Mouse (Mus musculus) CH12.LX (cell line): ENCODE measurements around the gene Smpd3. TPM values are rescaled to one million over a fixed set of nuclear protein-coding genes. Genes with fewer than 3 reads are reported as not detected.
A peak's percentile ranks its signal among the peaks of the same experiment; 100 is the strongest.

Source experiments
- DNase-seq: peaks from one replicate; pipeline ENCODE4 v3.0.0-alpha.2; 2013; ENCODE audit errors: extremely low read depth
- H3K27ac ChIP-seq: 2 replicates; pipeline ENCODE4 v1.5.1; 2012; ENCODE audit warnings: low read depth, mild to moderate bottlenecking, control low read depth, moderate library complexity; ENCODE audit not compliant: insufficient read depth
- H3K27me3 ChIP-seq: replicated peaks from 2 replicates; pipeline ENCODE3; 2012; ENCODE audit warnings: inconsistent platforms
- H3K36me3 ChIP-seq, 2 experiments: replicated peaks in 1 of 2; 2 replicates each; pipeline versions ENCODE3 to v1.6.1; 2012; ENCODE audit warnings: inconsistent platforms in 1 of 2, low read length in 1 of 2, mild to moderate bottlenecking in 1 of 2, mixed read lengths in 1 of 2, moderate library complexity in 1 of 2; ENCODE audit not compliant: control insufficient read depth in 1 of 2, insufficient read depth in 1 of 2
- H3K4me1 ChIP-seq, 2 experiments: 2 replicates each; pipeline ENCODE4 v1.6.1; 2012; ENCODE audit warnings: inconsistent platforms in 1 of 2, moderate library complexity in 1 of 2; ENCODE audit not compliant: insufficient read depth in 2 of 2, control insufficient read depth in 1 of 2
- H3K4me2 ChIP-seq: 2 replicates; pipeline ENCODE4 v1.6.1; 2012; ENCODE audit warnings: low read depth, mild to moderate bottlenecking, control low read depth; ENCODE audit not compliant: poor library complexity, insufficient read depth, severe bottlenecking
- H3K4me3 ChIP-seq, 3 experiments: fragments of 150-350 bp in 1 of 3; sonication (generic) in 1 of 3; replicated peaks in 1 of 3; 2 replicates each; pipeline versions ENCODE3 to v1.5.1; 2011 to 2012; ENCODE audit warnings: low read depth in 2 of 3, low read length in 2 of 3, mild to moderate bottlenecking in 2 of 3, moderate library complexity in 2 of 3, control low read depth in 1 of 3, improper control_type of control experiment in 1 of 3, inconsistent platforms in 1 of 3, mixed read lengths in 1 of 3; ENCODE audit not compliant: poor library complexity in 1 of 3
- H3K79me2 ChIP-seq: replicated peaks from 2 replicates; pipeline ENCODE4 v1.6.1; 2012; ENCODE audit warnings: mild to moderate bottlenecking, moderate library complexity; ENCODE audit not compliant: control insufficient read depth, poor library complexity, insufficient read depth, severe bottlenecking; ENCODE audit errors: extremely low read depth
- H3K9ac ChIP-seq: 2 replicates; pipeline ENCODE4 v1.6.1; 2012; ENCODE audit warnings: low read depth, mild to moderate bottlenecking, control low read depth, moderate library complexity; ENCODE audit not compliant: insufficient read depth
- H3K9me3 ChIP-seq: replicated peaks from 2 replicates; pipeline ENCODE3; 2012; ENCODE audit warnings: low read length, inconsistent platforms, mixed read lengths
- BHLHE40 ChIP-seq: IDR thresholded peaks from 2 replicates; pipeline ENCODE4 v1.6.1; 2011; ENCODE audit warnings: mild to moderate bottlenecking, low read depth, low read length, improper control_type of control experiment
- E2F4 ChIP-seq: IDR thresholded peaks from 2 replicates; pipeline ENCODE4 v1.6.1; 2011; ENCODE audit warnings: low read depth, low read length, improper control_type of control experiment; ENCODE audit not compliant: insufficient replicate concordance
- GABPA ChIP-seq: IDR thresholded peaks from 2 replicates; pipeline ENCODE4 v1.6.1; 2012; ENCODE audit warnings: low read depth, low read length, improper control_type of control experiment, inconsistent platforms; ENCODE audit not compliant: insufficient replicate concordance
- IRF4 ChIP-seq: IDR thresholded peaks from 2 replicates; pipeline ENCODE4 v1.6.1; 2014; ENCODE audit warnings: low read depth, mild to moderate bottlenecking, inconsistent platforms, low read length, improper control_type of control experiment
- MXI1 ChIP-seq: IDR thresholded peaks from 2 replicates; pipeline ENCODE4 v1.6.1; 2011; ENCODE audit warnings: mild to moderate bottlenecking, low read depth, low read length, improper control_type of control experiment
- PAX5 ChIP-seq: IDR thresholded peaks from 2 replicates; pipeline ENCODE4 v1.6.1; 2012; ENCODE audit warnings: low read length, inconsistent platforms, mixed read lengths
- POLR2A ChIP-seq: IDR thresholded peaks from 2 replicates; pipeline ENCODE4 v1.6.1; 2011; ENCODE audit warnings: low read depth, mild to moderate bottlenecking, improper control_type of control experiment, low read length
- SIN3A ChIP-seq: IDR thresholded peaks from 2 replicates; pipeline ENCODE4 v1.6.1; 2012; ENCODE audit warnings: low read length, improper control_type of control experiment, inconsistent platforms
- TCF12 ChIP-seq: IDR thresholded peaks from 2 replicates; pipeline ENCODE4 v1.6.1; 2014; ENCODE audit warnings: low read depth, mild to moderate bottlenecking, inconsistent platforms, low read length, improper control_type of control experiment
- USF2 ChIP-seq: conservative IDR thresholded peaks from 2 replicates; pipeline ENCODE4 v1.6.1; 2011; ENCODE audit warnings: low read depth, low read length, improper control_type of control experiment
- ZMIZ1 ChIP-seq: IDR thresholded peaks from 2 replicates; pipeline ENCODE4 v1.6.1; 2012; ENCODE audit warnings: low read depth, mild to moderate bottlenecking, inconsistent platforms, low read length, improper control_type of control experiment
- dilution Hi-C: fragments of 300-500 bp; cut with MboI; formaldehyde crosslinking; loops from 2 replicates; pipeline ENCODE4 v1.14.3; 2020; ENCODE audit warnings: low sequenced_read_pairs; ENCODE audit not compliant: extremely low pct_unique_long_range_greater_than_20kb, extremely low pct_ligation_motif_present
- in situ Hi-C: fragments of 300-500 bp; cut with MboI; formaldehyde crosslinking; loops from 3 replicates; pipeline ENCODE4 v1.14.3; 2019; ENCODE audit warnings: low sequenced_read_pairs, low pct_ligation_motif_present, low pct_unique_long_range_greater_than_20kb, mixed read lengths
- polyA plus RNA-seq: library from polyadenylated mRNA; unstranded; fragments of >175 nt; gene quantifications from 2 replicates; pipeline ENCODE4 v1.2.1, GENCODE M21; 2012; ENCODE audit warnings: low read depth; ENCODE audit not compliant: insufficient read length
- total RNA-seq, 2 experiments: library from RNA; depleted of rRNA; stranded (reverse); fragments of 300-350 nt in 1 of 2; fragments of >200 nt in 1 of 2; gene quantifications; 2 replicates each; pipeline ENCODE4 v1.2.3; 2012 to 2014

Gene Smpd3
- total and polyA plus RNA-seq, 3 experiments: 0.16 to 0.25 (median 0.19) TPM

DNA sequence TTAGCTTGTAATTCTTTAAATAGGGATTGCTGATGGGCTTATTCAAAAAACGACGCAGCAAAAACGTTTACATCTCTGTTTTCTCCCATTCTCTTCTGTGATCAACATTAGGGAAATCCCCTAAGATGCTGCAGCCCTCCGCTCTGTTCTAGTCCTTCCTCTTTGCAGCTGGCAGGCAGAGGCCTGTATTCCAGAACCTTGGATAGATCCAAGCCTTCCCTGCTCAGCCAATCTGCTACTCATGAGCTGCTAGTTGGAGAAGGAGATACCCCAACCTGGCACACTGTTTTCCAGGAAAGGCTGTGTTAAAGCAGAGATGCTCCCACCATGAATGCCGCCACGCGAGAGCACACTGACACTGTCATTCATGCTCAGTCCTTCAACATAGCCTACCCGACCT, 4.4 kb downstream of the Smpd3 start:
- dilution Hi-C loops: no loop called here
- DNase-seq: no peak
- no peak for TF ChIP-seq TCF12
- TF ChIP-seq SIN3A: no peak
- TF ChIP-seq MXI1: no peak
- no peak for TF ChIP-seq POLR2A
- Histone ChIP-seq H3K27ac (no peak overlapping the region), H3K79me2 (no peaks in the 10 kb centered on the region), H3K9ac (no peak overlapping the region), H3K4me2 (peak overlapping the region; percentile 59), H3K4me3 (no peak overlapping the region), H3K4me1 (peaks cover 7 to 17% of the 10 kb centered on the region in 2 experiments; a peak in 3 of 4 replicates), H3K9me3 (no peaks in the 10 kb centered on the region), H3K36me3 (no peaks in the 10 kb centered on the region), H3K27me3 (peaks cover 32% of the 10 kb centered on the region)
- in situ Hi-C loops: no loop called here

DNA sequence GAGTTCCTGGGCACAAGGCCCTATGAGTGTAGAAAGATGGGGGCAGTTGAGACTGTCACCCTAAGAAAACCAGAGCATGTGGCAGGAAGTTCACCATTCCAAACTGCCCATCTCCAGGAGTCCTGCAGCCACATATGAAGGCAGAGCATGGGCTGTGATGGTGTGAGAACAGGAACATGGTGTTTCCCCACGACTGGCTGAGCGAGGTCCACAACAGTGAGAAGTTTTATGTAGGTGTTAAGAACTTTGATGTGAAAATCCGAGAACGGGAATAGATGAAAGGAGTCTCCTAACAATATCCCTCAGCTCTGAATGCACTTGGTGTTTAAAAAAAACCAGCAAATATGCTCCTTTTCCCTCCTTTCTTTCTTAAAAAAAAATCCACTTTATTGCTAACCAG, 5.3 kb downstream of the Smpd3 start:
- dilution Hi-C loops: no loop called here
- DNase-seq: no peak
- no peak for TF ChIP-seq IRF4
- TF ChIP-seq BHLHE40: no peak
- no peak for TF ChIP-seq ZMIZ1
- TF ChIP-seq USF2: no peak
- TF ChIP-seq MXI1: no peak
- no peak for TF ChIP-seq E2F4
- no peak for TF ChIP-seq GABPA
- TF ChIP-seq, all 38 proteins: peak for 0
- Histone ChIP-seq H3K79me2 (no peaks in the 10 kb centered on the region), H3K4me2 (no peak overlapping the region), H3K27me3 (peaks cover 32% of the 10 kb centered on the region), H3K27ac (no peak overlapping the region), H3K4me1 (peaks cover 7 to 15% of the 10 kb centered on the region in 2 experiments; a peak in 3 of 4 replicates), H3K4me3 (no peak overlapping the region), H3K36me3 (no peaks in the 10 kb centered on the region), H3K9ac (no peak overlapping the region), H3K9me3 (no peaks in the 10 kb centered on the region)
- in situ Hi-C loops: no loop called here

DNA sequence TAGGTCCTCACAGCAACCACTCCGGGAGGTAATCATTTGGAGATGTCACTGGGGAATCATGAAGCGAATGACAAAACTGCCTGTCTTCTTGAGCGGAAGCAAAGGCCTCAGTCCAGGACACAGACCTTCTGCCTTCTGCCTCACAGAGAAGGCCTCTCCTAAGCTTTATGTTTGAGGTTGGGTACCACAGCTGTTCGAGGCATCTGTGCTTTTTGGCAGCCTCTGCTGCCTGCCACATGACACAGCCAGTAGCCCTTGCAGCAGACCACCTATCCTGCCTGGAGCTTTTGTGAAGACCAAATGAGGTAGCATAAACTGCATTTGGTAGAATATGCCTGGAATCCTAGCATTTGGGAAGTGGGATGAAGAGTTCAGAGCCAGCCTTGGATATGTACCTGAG, 11.2 kb downstream of the Smpd3 start:
- in situ Hi-C loops: no loop called here

More for the DNA sequence above, 11.2 kb downstream of the Smpd3 start:
- H3K79me2 ChIP-seq: no peaks in the 10 kb centered on the region
- no peaks in the 10 kb centered on the region for H3K36me3 ChIP-seq
- H3K9me3 ChIP-seq: no peaks in the 10 kb centered on the region
- H3K4me3 ChIP-seq: no peak overlapping the region
- no peak overlapping the region for H3K9ac ChIP-seq
- no peak for DNase-seq
- no peak overlapping the region for H3K27ac ChIP-seq
- dilution Hi-C loops: no loop called here
- no peak overlapping the region for H3K4me2 ChIP-seq
- 0 out of 4 replicates have a peak, but pooled peaks cover 0 to under 1% of the 10 kb centered on the region in 2 experiments for H3K4me1 ChIP-seq
- no peak for TF ChIP-seq PAX5
- peaks cover 13% of the 10 kb centered on the region for H3K27me3 ChIP-seq
